In the genomic region with DNA sequence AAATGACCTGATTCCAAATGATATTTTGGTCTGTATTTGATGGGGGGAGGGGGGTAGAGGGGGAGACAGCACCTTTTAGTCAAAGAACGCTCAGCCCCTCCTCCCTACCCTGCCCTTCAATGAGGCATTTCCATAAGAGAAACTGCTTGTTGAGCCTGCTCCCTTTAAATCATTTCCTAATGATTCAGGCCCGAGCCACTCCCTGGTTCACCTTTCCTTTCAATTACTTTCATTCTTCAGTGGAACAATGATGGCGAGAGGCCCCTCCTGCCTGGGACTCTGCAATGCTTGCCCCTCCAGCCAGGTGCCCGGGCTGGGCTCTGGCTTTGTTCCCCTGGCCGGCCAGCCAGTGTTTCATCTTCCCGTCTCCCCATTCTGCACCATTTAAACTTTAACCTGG, we compare ENCODE assay signal across 24 mouse cellular contexts.
DNase-seq lines count a peak whose midpoint lies in the region; ATAC-seq and TF ChIP-seq lines count a peak whose summit lies in the region.
"Had no signal": no experiment of that assay in that cellular context is flagged by ENCODE, and none has a peak within 500 bp of the region (broad histone marks: within the 10 kb centered on the region; RNA-seq: fewer than 3 reads in every experiment).

No protein-coding gene starts in this region.

- H3K9me3 ChIP-seq in midbrain, embryonic 16.5 days (replicated peaks; ENCODE audit: control insufficient read depth, low read length, poor library complexity, severe bottlenecking): no peaks in the 10 kb centered on the region
- no peaks in the 10 kb centered on the region for H3K9me3 ChIP-seq in midbrain, embryonic 10.5 days (replicated peaks)
- peaks cover 8% of the 10 kb centered on the region for H3K9me3 ChIP-seq in E14TG2a.4 (ENCODE audit: low read length)
- H3K9me3 ChIP-seq in ES-Bruce4 (replicated peaks; ENCODE audit: control insufficient read depth, insufficient read depth, low read length, poor library complexity, severe bottlenecking): 0 out of 2 replicates have a peak, but pooled peaks cover 3% of the 10 kb centered on the region
- H3K9me3 ChIP-seq: embryonic facial prominence, embryonic 12.5 days; embryonic facial prominence, embryonic 15.5 days; hindbrain, embryonic 12.5 days; hindbrain, embryonic 15.5 days had no signal

- no peaks in the 10 kb centered on the region for H3K36me3 ChIP-seq in midbrain, embryonic 16.5 days (ENCODE audit: control insufficient read depth, insufficient read depth, low read length)
- H3K36me3 ChIP-seq in midbrain, embryonic 10.5 days: no peaks in the 10 kb centered on the region
- H3K36me3 ChIP-seq in E14TG2a.4 (ENCODE audit: insufficient read depth, low read length) (no peaks in the 10 kb centered on the region), ES-Bruce4 (ENCODE audit: control insufficient read depth, insufficient read depth, low read length, poor library complexity, severe bottlenecking) (no peaks in the 10 kb centered on the region)
- H3K36me3 ChIP-seq: embryonic facial prominence, embryonic 12.5 days; embryonic facial prominence, embryonic 15.5 days; hindbrain, embryonic 12.5 days; hindbrain, embryonic 15.5 days had no signal

- TF ChIP-seq CTCF in E14TG2a.4 (conservative IDR thresholded peaks at IDR 0.05; ENCODE audit: low read length): no peak
- no peak for TF ChIP-seq CTCF in ES-Bruce4 (IDR thresholded peaks at IDR 0.05; ENCODE audit: low read depth, low read length)

- no peak for TF ChIP-seq POLR2A in ES-Bruce4 (IDR thresholded peaks at IDR 0.05; ENCODE audit: insufficient read depth, low read length)

- H3K27ac ChIP-seq in midbrain, embryonic 16.5 days (ENCODE audit: low read length): peak overlapping the region; percentile 14; the same call in 1 of the 2 replicates
- H3K27ac ChIP-seq in midbrain, embryonic 10.5 days (replicated peaks): no peak overlapping the region
- H3K27ac ChIP-seq in ES-Bruce4 (ENCODE audit: insufficient read depth, low read length): peak overlapping the region; percentile 84
- H3K27ac ChIP-seq: embryonic facial prominence, embryonic 12.5 days; embryonic facial prominence, embryonic 15.5 days; gastrocnemius, adult 2 months; hindbrain, embryonic 12.5 days; hindbrain, embryonic 15.5 days had no signal

- H3K4me3 ChIP-seq in midbrain, embryonic 16.5 days (ENCODE audit: low read depth, low read length): no peak overlapping the region
- no peak overlapping the region for H3K4me3 ChIP-seq in midbrain, embryonic 10.5 days
- H3K4me3 ChIP-seq in E14TG2a.4 (replicated peaks; ENCODE audit: low read length) (peak overlapping the region; percentile 45), ES-Bruce4 (ENCODE audit: low read depth, low read length) (no peak overlapping the region)
- H3K4me3 ChIP-seq: embryonic facial prominence, embryonic 12.5 days; embryonic facial prominence, embryonic 15.5 days; gastrocnemius, adult 2 months; hindbrain, embryonic 12.5 days; hindbrain, embryonic 15.5 days had no signal

- no peaks in the 10 kb centered on the region for H3K4me1 ChIP-seq in midbrain, embryonic 16.5 days (ENCODE audit: control insufficient read depth, insufficient read depth, low read length)
- 0 out of 2 replicates have a peak, but pooled peaks cover 4% of the 10 kb centered on the region for H3K4me1 ChIP-seq in midbrain, embryonic 10.5 days
- peaks cover 47% of the 10 kb centered on the region for H3K4me1 ChIP-seq in E14TG2a.4 (replicated peaks; ENCODE audit: low read depth, low read length)
- peaks cover 9% of the 10 kb centered on the region for H3K4me1 ChIP-seq in ES-Bruce4 (ENCODE audit: control insufficient read depth, insufficient read depth, low read length)
- H3K4me1 ChIP-seq: embryonic facial prominence, embryonic 15.5 days; hindbrain, embryonic 15.5 days had no signal

- no peak; the same call in 1 of the 2 replicates for ATAC-seq in midbrain, embryonic 16.5 days
- ATAC-seq: CD4-positive, CD25-positive, alpha-beta regulatory T cell, adult 4 months; forebrain, embryonic 14.5 days; forebrain, postnatal 0 days had no signal

- peak; percentile 42 for TF ChIP-seq EP300 in ES-Bruce4 (IDR thresholded peaks at IDR 0.05; ENCODE audit: insufficient read depth, low read depth, low read length)

- WGBS in midbrain, embryonic 16.5 days: 49% methylated on average over 6 of the region's 6 CpGs
- WGBS in midbrain, embryonic 10.5 days: 56% methylated on average over 6 of the region's 6 CpGs

- H3K4me2 ChIP-seq in midbrain, embryonic 16.5 days (ENCODE audit: low read length): no peak overlapping the region
- H3K4me2 ChIP-seq: embryonic facial prominence, embryonic 12.5 days; embryonic facial prominence, embryonic 15.5 days; heart, embryonic 11.5 days; hindbrain, embryonic 12.5 days; hindbrain, embryonic 15.5 days had no signal

- H3K27me3 ChIP-seq in midbrain, embryonic 16.5 days (ENCODE audit: control insufficient read depth, insufficient read depth, low read depth, low read length): no peaks in the 10 kb centered on the region
- 0 out of 2 replicates have a peak, but pooled peaks cover 9% of the 10 kb centered on the region for H3K27me3 ChIP-seq in midbrain, embryonic 10.5 days (ENCODE audit: low read depth, poor library complexity, severe bottlenecking)
- H3K27me3 ChIP-seq in E14TG2a.4 (ENCODE audit: insufficient read depth, low read length): peaks cover 6% of the 10 kb centered on the region; the same call in 1 of the 2 replicates
- no peaks in the 10 kb centered on the region for H3K27me3 ChIP-seq in ES-Bruce4 (ENCODE audit: control insufficient read depth, insufficient read depth, low read length, poor library complexity, severe bottlenecking)
- H3K27me3 ChIP-seq: embryonic facial prominence, embryonic 12.5 days; embryonic facial prominence, embryonic 15.5 days; hindbrain, embryonic 12.5 days; hindbrain, embryonic 15.5 days had no signal

- no peak overlapping the region for H3K9ac ChIP-seq in midbrain, embryonic 16.5 days (ENCODE audit: low read depth, low read length)
- H3K9ac ChIP-seq in ES-Bruce4 (ENCODE audit: low read depth, poor library complexity, severe bottlenecking): peak overlapping the region; percentile 23; the same call in 1 of the 2 replicates
- H3K9ac ChIP-seq: embryonic facial prominence, embryonic 12.5 days; embryonic facial prominence, embryonic 15.5 days; forebrain, postnatal 0 days; hindbrain, embryonic 12.5 days; hindbrain, embryonic 15.5 days had no signal

- no peak for DNase-seq in midbrain, embryonic 10.5 days (ENCODE audit: low spot score)
- peak; percentile 78 for DNase-seq in R1 (ENCODE audit: low read depth, low spot score)
- no peak for DNase-seq in spleen, postnatal 36 days (ENCODE audit: low spot score in 2 of 2)
- no peak for DNase-seq in cerebellum, postnatal 36 days
- DNase-seq in lung, adult 18-20 months: no peak
- DNase-seq: adrenal gland, adult 2 months; adrenal gland, postnatal 14 days; cerebellum, adult 18-20 months; cerebellum, adult 9-10 months; cerebellum, postnatal 14 days; forebrain, postnatal 0 days; gastrocnemius, postnatal 14 days; heart, adult 11 months had no signal
